Mouse (Mus musculus): ENCODE measurements around the gene Hdac11.

- TF ChIP-seq CTCF (IDR thresholded peaks at IDR 0.05; ENCODE audit: low read depth) (peak; percentile 16), EP300 (IDR thresholded peaks at IDR 0.05; ENCODE audit: low read depth) (no peak)
These were observed 11.4 kb upstream of the Hdac11 start for GRCm38 (mm10) chr6:91145056-91145455.

All from liver, postnatal 0 days (tissue).